Mouse (Mus musculus): ENCODE data around the gene Vps37c.

The Vps37c gene

GRCm38 (mm10) chr19:10685727-10686126 lies 2.8 kb upstream of the Vps37c start:
- in situ Hi-C loops (cut with MboI, MseI): no loop called here

GRCm38 (mm10) chr19:10689470-10690166 lies 1.1 kb downstream of the Vps37c start:
- in situ Hi-C loops (cut with MboI, MseI): no loop called here

DNA sequence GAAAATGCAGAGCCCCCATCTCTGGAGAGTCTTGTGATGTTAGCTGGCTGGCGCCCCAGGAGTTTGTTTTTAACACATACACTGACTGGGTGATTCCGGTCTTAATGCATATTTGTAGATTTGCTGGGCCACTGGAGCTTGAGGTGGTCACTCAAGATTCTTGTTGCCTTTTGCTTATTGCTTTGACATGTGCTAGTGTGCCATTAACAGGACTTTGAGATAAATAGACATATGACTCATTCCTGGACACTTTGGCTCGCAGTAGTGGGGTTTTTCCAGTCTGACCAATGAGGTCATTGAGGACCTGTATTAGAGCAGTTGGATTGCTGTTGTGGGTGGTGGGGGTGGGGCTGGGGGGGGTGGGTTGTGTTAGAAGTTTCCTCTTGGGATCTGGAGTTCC lies 1.8 kb downstream of the Vps37c start:
- in situ Hi-C loops (cut with MboI, MseI): no loop called here

GRCm38 (mm10) chr19:10691121-10691520 lies 2.6 kb downstream of the Vps37c start:
- in situ Hi-C loops (cut with MboI, MseI): no loop called here

DNA sequence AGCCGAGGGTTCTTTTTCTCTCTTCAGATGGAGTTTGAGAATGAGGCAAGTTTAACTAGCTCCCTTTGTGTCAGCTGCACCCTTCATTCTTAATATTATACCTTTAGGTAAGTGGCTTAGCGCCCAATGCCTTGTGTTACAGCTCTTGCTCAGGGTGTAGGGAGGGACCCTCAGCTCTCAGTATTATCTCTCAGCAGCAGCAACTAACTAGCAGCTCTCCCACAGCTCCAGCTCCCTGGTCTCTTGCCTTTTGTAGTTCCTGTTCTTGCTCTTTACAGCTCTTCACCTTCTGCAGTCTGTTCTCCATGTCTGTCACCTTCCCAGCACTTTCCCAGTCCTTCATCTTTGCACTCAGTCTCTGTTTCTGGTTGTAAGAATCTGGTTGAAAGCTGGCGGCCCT lies 3.1 kb downstream of the Vps37c start:
- in situ Hi-C loops (cut with MboI, MseI): no loop called here

DNA sequence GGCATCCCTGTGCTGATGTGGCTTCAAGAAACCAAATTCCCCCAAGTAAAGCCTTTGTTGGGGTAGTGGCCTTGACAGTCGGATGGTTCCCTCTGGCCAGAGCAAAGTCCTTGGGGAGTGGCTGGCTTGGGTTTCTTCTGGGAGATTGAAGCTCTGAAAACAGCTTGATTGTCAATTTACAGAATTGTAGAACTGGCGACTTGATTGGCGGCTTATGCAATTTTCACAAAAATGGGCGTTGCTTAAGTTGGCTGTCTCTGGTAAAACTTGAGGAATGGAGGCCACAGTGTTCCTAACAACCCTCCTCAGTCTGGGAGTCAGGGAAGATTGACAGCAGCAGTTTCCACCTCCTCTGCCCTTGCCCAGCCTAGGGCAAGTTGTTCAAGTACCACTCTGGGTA lies 3.8 kb downstream of the Vps37c start:
- in situ Hi-C loops (cut with MboI, MseI): no loop called here

DNA sequence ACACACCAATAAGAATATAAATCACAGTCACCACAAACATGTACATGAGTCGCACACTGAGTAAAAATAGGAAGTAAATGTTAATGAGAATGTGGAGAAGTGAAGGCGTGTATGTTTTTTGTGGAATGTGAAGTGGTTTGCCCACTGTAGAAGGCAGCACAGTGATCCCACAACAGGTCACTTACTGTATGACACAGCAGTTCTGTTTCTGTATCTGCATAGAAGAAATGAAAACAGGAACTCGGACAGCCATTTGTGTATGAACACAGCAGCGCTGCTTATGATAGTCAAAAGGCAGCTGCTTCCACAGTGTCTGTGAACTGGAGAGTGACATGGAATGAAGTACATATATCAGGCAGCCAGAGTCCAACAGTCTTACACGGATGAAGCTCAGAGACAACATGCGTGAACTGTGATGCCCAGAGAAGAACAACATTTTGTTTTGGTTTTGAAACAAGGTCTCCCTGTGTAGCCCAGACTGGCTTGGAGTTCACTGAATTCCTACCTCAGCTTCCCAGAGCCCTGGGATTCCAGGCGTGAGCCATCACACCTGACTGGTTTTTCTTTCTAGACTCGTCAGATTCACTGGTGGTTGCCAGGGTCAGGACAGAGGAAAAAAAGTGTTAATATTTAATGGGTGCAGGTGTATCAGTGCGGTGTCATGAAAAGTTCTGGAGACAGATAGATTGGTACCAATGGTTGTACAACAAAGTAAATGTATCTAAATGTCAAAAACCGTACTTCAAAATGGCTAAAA lies 5.6 kb downstream of the Vps37c start:
- in situ Hi-C loops (cut with MboI, MseI): no loop called here

DNA sequence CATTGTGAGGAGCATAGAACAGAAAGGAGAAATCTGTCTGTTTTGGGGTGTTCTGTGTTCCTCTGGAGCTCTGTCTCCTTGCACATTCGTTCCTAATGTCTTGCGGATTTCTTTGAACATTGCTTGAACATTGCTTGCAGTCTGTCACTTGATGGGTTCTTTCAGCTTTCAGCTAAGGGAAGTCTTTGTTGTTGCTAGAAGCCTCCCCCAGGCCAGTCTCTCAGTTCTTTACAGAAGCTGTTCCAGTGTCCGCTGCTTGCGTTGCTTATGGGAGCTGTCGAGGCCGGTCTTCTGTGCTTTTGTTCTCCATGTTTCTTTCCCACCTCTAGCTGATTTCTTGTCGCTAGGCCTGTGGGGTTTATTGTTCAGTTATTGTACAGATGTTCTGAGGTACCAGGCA lies 7.3 kb downstream of the Vps37c start:
- in situ Hi-C loops (cut with MboI, MseI): no loop called here

DNA sequence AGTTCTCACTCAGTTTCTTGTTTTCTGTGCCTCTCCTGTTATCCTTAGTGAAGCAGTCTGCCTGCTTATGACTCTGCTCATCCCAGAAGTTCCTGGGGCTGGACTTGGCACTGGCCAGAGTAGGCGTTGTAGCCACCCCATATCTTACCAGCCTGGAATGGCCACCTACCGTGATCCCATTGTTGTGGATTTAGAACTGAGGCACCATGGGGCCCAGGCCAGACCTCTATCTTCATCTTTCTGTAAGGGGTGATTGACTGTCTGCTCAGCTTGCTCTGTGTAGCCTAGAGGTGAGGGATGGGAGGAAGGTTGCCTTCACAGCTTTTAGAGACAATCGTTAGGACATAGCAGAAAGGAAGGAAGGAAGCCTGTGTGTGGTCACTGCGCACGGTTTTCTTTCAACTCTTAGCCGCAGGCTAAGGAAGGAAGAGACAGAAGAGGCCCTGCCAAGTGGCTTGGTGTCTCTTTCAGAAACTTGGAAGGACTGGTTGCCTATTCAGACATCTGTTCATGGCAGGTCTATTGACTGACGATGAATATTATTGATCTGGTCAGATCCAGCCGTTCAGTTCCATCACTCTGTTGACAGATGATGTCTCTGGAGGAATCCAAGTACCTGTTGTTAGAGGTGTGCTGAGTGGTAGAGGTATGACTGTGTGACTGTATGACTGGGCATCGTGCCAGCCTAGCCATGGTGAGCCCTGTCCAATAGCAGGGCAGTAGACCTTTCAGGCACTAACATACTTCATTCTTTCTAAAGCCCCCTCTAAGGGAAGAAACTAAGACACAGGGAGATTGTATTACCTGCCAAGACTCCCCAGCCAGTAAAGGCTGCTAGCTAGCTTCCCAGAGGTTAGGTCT lies 9.8 kb downstream of the Vps37c start:
- in situ Hi-C loops (cut with MboI, MseI): no loop called here

GRCm38 (mm10) chr19:10699851-10700250 lies 11.3 kb downstream of the Vps37c start:
- in situ Hi-C loops (cut with MboI, MseI): no loop called here

DNA sequence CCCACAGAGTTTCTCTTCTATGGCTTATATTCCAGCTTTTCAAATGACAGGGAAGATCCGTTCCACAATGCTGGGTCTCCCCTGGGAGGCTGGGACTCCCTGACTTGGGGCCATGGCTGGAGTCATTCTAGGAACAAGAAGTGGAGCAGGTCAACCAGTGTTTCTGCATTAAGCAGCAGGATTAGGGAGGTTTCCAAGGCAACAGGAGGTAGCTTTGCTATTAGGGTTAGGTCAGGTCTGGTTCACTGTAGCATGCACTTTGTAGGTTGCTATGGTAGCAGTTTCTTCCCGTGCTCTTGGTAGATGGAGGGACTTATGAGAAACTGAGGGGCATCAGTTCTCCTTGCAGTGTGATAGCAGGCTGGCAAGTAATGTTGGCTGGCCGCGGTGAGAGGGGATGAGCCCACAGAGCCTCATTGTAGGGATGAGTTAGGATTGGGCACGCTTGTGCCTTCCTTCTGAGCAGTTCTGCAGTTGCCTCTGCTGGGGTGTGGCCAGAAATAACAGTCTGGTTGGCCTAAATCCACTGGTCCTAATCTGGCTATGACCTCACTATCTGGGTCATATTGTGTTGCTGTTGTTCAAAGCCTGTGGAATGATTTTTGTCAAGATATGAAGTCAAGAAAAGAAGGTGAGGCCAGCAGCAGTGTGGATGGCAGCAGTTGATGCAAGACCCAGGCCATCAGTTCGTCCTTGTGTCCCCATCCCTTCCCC lies 12.6 kb downstream of the Vps37c start:
- in situ Hi-C loops (cut with MboI, MseI): no loop called here

GRCm38 (mm10) chr19:10702125-10702524 lies 13.6 kb downstream of the Vps37c start:
- in situ Hi-C loops (cut with MboI, MseI): no loop called here

GRCm38 (mm10) chr19:10703470-10703869 lies 14.9 kb downstream of the Vps37c start:
- in situ Hi-C loops (cut with MboI, MseI): no loop called here

DNA sequence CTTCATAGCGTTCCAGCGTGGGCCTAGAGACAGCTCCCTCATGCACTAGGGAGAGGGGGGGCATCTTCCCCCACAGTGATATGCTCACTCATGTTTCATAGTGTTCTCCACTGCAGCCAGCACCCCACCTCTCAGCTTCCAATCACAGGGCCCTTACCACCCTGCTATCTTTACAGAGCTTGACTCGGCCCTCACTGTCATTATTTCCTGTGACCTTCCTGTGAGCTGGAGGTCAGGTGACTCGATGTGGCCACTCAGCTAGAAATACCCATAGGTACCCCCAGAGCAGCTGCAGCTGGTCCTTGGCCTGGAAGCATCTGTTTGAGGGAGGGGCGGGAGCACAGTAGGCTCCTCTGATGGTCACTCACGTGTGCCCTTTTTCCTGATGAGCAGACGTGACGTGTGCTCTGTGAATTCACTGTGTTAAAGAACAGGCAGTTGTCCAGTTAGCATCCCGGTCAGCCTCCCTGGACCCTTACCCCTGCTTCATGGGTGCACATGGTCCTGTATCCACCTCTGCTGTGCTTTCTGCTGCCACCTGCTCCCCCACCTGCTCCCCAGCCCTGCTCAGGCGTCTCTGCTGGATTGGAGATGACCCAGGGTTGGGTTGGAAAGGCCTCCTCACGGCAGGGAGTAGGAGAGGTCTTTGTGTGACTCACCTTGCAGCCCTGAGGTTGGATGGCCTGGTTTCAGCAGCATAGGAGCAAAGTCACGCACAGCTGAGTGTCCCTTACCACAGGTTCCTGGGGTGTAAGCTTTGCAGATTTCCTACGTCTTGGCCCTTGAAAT lies 18.7 kb downstream of the Vps37c start:
- in situ Hi-C loops (cut with MboI, MseI): no loop called here

- in situ Hi-C loops (cut with MboI, MseI): no loop called here
Measured at GRCm38 (mm10) chr19:10707881-10708280, 19.3 kb downstream of the Vps37c start.

DNA sequence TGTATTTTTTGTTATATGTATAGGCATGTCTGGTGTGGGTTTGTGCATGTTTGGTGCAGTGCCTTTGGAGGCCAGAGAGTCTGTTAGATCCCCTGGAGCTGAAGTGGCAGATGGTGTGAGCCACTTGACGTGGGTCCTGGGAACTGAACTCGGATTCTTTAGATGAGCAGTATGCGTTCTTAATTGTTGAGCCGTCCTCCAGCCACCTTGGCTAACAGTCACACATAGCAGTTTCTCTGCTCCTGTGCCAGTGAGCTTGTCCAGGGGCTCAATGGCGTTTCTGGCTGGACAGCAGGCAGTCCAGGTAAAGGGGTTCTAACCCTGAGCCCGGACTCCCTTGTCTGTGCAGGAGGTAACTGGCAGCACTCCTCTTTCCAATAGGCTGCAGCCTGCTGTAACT lies 20.4 kb downstream of the Vps37c start:
- in situ Hi-C loops (cut with MboI, MseI): no loop called here

GRCm38 (mm10) chr19:10709360-10710087 lies 21.0 kb downstream of the Vps37c start:
- in situ Hi-C loops (cut with MboI, MseI): no loop called here

DNA sequence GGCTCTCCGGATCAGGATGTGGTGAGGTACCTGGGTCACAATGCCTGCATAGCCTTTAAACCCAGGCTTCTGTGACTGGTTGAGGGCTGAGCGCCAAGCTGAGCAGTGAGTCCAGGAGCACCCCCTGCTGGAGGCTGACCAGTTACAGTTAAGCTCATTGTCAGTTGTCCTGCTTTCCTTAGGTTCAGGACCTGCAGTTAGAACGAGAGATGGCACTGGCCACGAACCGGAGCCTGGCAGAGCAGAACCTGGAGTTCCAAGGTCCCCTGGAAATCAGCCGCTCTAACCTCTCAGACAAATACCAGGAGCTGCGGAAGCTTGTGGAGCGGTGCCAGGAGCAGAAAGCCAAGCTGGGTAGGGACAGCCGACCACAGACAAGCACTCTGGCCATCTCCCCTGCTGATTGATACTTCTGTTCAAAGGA lies 21.6 kb downstream of the Vps37c start:
- in situ Hi-C loops (cut with MboI, MseI): no loop called here

DNA sequence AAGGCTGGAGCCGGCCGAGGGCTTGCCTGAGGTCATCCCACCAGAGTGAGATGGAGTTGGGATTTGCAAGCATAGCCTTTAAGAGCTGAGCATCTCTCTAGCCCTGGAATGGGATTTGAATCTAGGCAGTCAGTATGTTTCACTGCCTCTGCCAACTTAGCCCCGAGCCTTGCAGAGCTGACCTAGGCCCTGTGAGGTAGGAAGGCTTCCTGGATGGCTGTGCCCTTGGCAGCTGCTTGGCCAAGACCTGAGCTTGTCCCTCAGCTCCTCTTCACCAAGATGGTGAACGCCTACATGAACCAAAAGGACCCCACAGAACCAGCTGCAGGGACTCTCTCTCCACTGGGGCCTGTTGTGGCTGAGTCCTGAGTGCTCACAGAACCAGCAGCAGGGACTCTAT lies 22.2 kb downstream of the Vps37c start:
- in situ Hi-C loops (cut with MboI, MseI): no loop called here

DNA sequence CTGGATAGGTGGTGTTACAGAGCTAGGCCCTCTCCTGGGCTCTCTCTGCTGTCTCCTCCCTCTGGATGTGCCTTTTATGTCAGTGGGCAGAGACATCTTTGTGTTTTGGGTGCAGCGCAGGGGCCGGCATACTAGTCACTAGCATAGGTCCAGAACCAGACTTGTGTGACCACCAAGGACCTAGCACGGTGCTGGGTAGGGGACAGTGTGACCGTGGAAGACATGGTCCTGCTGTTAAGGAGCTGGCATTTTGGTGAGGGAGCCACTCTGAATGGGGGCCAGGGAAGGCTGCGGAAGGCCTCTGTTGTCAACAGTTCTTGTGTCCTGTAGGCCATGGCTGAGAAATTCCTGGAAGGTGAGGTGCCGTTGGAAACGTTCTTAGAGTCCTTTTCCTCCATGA lies 23.7 kb downstream of the Vps37c start:
- in situ Hi-C loops (cut with MboI, MseI): no loop called here

Measured in T-helper 17 cell (primary cell).